Mouse (Mus musculus): ENCODE data around the gene Ccdc144b. TPM values are rescaled to one million over a fixed set of nuclear protein-coding genes. Genes with fewer than 3 reads are reported as not detected.

The Ccdc144b gene
- total RNA-seq, 4 experiments from 2014 or later, result not detected

GRCm38 (mm10) chr3:35963401-35963800, 89.9 kb downstream of the Ccdc144b start:
- DNase-seq (ENCODE audit: low spot score in 2 of 2), result no peak

GRCm38 (mm10) chr3:35962967-35963366, 90.4 kb downstream of the Ccdc144b start:
- no peak for DNase-seq (ENCODE audit: low spot score in 2 of 2)

Other genes starting within 250 kb of the Ccdc144b start
- gene Dcun1d1, start 116.1 kb downstream of the Ccdc144b start, total RNA-seq (2022), result 10 to 100 TPM; 67.1 to 84.1 (median 77.7) TPM
- 10 to 100 TPM; 32.5 to 46.1 (median 34.5) TPM for gene Mccc1, start 52.9 kb downstream of the Ccdc144b start, total RNA-seq (2022)
- 10 to 100 TPM; 36.8 to 47.2 (median 44.1) TPM for gene Acad9, start 12.4 kb upstream of the Ccdc144b start, total RNA-seq (2022)
- 10 to 100 TPM; 17.1 to 22.3 (median 19.1) TPM for gene D3Ertd254e, start 97.5 kb upstream of the Ccdc144b start, total RNA-seq (2022)
- 1 to 10 TPM; 2.4 to 4.9 (median 4.0) TPM for gene Qrfpr, start 168.8 kb upstream of the Ccdc144b start, total RNA-seq (2022)